Mouse (Mus musculus): ENCODE results near the gene Prex1. TPM values are rescaled to one million over a fixed set of nuclear protein-coding genes. Genes with fewer than 3 reads are reported as not detected.

Prex1 gene
- polyA plus RNA-seq, 1 experiment from 2014 or later = 20.9 TPM

DNA sequence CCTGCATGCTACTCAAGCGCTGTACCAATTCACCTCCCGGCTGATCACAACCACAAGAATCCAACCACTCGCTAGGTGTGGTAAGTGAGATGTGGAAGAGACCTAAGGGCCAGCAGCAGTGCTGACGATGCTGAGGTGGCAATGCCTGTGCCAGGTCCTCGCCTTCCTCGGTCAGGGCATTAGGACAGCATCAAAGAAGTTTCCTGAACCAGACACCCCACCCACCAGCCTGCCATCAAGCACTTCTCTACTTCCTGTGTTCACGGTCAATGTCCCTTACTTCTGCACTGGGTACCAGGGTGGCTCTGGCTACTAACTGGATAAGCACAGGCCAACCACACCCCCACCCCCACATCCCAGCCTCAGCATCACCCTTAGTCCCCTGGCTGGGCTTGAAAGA lies 91.0 kb downstream of the Prex1 start:
- WGBS = 87% methylated on average over 7 of the region's 7 CpGs
- Histone ChIP-seq H3K4me3 (ENCODE audit: low read depth, low read length) (no peak overlapping the region), H3K36me3 (ENCODE audit: control insufficient read depth, insufficient read depth, low read length) (no peaks in the 10 kb centered on the region; the same call in 1 of the 2 replicates), H3K4me1 (replicated peaks; ENCODE audit: control insufficient read depth, insufficient read depth, low read length) (peaks cover 8% of the 10 kb centered on the region; the same call in 1 of the 2 replicates), H3K9me3 (ENCODE audit: control insufficient read depth, low read length) (no peaks in the 10 kb centered on the region), H3K27ac (ENCODE audit: low read depth, low read length) (peak overlapping the region; percentile 43), H3K27me3 (ENCODE audit: control insufficient read depth, insufficient read depth, low read length) (no peaks in the 10 kb centered on the region), H3K4me2 (replicated peaks; ENCODE audit: low read depth, low read length) (no peak overlapping the region), H3K9ac (ENCODE audit: low read depth, low read length) (0 out of 2 replicates have a peak overlapping the region, but pooled peaks have one; percentile 11)
- DNase-seq (ENCODE audit: low spot score) = no peak
- no peak for ATAC-seq (ENCODE audit: low FRiP score)

DNA sequence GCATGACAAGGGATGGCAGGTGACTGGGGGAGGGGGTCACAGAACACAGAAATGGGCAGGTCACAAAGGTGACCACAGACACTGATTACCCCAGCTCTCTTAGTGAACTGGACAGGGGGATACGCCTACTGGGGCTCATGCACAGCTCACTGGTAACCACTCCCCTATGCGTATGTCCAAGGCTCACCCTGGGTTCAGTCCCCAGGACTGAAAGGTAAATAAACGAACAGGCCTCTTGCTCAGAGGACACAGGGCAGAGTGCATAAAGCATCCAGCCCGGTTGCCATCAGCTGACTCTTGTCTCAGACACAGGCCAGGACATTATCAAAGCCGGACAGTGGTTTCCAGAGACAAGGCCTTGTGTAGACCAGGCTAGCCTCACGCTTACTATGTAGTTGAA lies 91.6 kb downstream of the Prex1 start:
- H3K4me3 ChIP-seq (ENCODE audit: low read depth, low read length) = no peak overlapping the region
- no peak overlapping the region for H3K9ac ChIP-seq (ENCODE audit: low read depth, low read length)
- no peaks in the 10 kb centered on the region; the same call in 1 of the 2 replicates for H3K36me3 ChIP-seq (ENCODE audit: control insufficient read depth, insufficient read depth, low read length)
- H3K4me1 ChIP-seq (replicated peaks; ENCODE audit: control insufficient read depth, insufficient read depth, low read length) = peaks cover 8% of the 10 kb centered on the region; the same call in 1 of the 2 replicates
- no peak overlapping the region for H3K4me2 ChIP-seq (replicated peaks; ENCODE audit: low read depth, low read length)
- no peak overlapping the region for H3K27ac ChIP-seq (ENCODE audit: low read depth, low read length)
- WGBS = 73% methylated on average over 6 of the region's 6 CpGs
- H3K27me3 ChIP-seq (ENCODE audit: control insufficient read depth, insufficient read depth, low read length) = no peaks in the 10 kb centered on the region
- no peak for DNase-seq (ENCODE audit: low spot score)
- no peak for ATAC-seq (ENCODE audit: low FRiP score)
- H3K9me3 ChIP-seq (ENCODE audit: control insufficient read depth, low read length) = no peaks in the 10 kb centered on the region

DNA sequence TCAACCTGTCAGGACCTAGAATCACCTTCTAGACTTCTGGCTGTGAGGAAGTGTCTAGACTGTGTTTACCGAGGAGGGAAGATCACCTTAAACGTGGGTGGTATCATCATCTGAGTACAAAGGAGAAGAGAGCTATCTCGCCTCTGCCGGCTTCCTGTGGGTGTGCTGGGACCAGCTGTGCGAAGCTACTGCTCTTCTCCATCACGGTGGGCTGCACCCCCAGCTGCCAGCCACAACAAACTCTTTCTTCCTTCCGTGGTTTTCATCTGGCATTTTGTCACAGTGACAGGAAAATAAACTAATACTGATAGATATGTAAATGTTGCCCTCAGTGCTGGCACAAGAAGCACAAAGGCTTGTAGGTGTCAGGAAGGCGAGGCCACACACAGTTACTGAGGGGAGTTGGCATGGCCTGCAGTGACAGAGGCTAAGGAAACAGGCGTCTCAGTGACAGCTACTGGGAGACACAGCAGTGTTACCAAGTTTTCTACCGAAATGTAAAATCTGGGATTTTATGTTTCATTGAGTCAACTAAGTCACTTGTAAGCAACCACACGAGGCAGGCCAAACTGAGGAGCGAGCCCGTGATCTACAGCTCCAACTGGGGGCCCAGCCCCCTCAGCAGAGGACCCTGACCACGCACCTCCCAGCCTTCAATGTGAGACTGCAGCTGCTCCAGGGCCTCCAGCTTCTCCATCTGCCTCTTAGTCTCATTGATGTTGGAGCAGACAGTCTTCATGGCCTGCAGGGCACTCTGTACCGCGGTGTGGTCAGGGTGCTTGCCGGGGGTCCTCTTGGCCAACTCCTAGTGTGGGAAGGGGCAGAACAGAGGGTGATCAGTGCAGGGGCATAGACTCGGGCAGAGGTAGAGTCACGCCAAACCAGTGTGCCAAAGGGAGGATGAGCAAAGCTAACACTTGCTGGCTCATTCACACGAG lies 92.8 kb downstream of the Prex1 start:
- Histone ChIP-seq H3K4me3 (ENCODE audit: low read depth, low read length) (no peak overlapping the region), H3K4me1 (replicated peaks; ENCODE audit: control insufficient read depth, insufficient read depth, low read length) (peaks cover 8% of the 10 kb centered on the region; the same call in 1 of the 2 replicates), H3K4me2 (replicated peaks; ENCODE audit: low read depth, low read length) (no peak overlapping the region), H3K9ac (ENCODE audit: low read depth, low read length) (no peak overlapping the region), H3K36me3 (ENCODE audit: control insufficient read depth, insufficient read depth, low read length) (no peaks in the 10 kb centered on the region; the same call in 1 of the 2 replicates), H3K9me3 (ENCODE audit: control insufficient read depth, low read length) (no peaks in the 10 kb centered on the region), H3K27ac (ENCODE audit: low read depth, low read length) (no peak overlapping the region), H3K27me3 (ENCODE audit: control insufficient read depth, insufficient read depth, low read length) (no peaks in the 10 kb centered on the region)
- ATAC-seq (ENCODE audit: low FRiP score) = no peak
- 63% methylated on average over 20 of the region's 20 CpGs for WGBS
- no peak for DNase-seq (ENCODE audit: low spot score)

DNA sequence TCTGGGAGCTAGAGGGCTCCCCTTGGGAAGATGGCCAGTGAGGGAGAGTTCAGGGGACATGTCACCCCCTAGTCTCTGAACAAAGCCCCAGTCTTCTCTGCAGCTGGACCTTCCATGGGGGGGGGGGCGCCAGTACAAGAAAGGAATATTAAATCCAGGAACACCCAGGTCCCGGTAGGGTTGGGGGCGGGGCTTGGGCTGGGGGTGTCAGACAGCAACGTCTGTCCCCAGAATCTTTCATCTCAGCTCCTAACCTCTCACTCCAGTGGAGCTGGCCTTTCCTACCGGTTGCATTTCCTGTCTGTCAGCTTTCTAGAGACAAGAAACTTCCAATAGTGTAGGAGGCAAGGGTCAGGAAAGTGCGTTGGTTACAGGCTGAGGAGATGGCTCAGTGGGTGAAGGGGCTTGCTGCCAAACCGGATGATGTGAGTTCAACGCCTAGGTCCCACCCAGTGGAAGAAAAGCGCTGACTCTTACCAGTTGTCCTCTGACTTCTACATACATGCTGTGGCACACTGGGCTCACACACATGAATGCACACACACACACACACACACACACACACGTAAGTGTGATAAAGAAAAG lies 93.6 kb downstream of the Prex1 start:
- Histone ChIP-seq H3K4me2 (replicated peaks; ENCODE audit: low read depth, low read length) (no peak overlapping the region), H3K4me1 (replicated peaks; ENCODE audit: control insufficient read depth, insufficient read depth, low read length) (peaks cover 8% of the 10 kb centered on the region; the same call in 1 of the 2 replicates), H3K36me3 (ENCODE audit: control insufficient read depth, insufficient read depth, low read length) (no peaks in the 10 kb centered on the region; the same call in 1 of the 2 replicates), H3K27ac (ENCODE audit: low read depth, low read length) (no peak overlapping the region), H3K27me3 (ENCODE audit: control insufficient read depth, insufficient read depth, low read length) (no peaks in the 10 kb centered on the region), H3K9me3 (ENCODE audit: control insufficient read depth, low read length) (no peaks in the 10 kb centered on the region), H3K9ac (ENCODE audit: low read depth, low read length) (no peak overlapping the region), H3K4me3 (ENCODE audit: low read depth, low read length) (no peak overlapping the region)
- DNase-seq (ENCODE audit: low spot score) (no peak), ATAC-seq (ENCODE audit: low FRiP score) (no peak)
- WGBS = 74% methylated on average over 10 of the region's 10 CpGs

DNA sequence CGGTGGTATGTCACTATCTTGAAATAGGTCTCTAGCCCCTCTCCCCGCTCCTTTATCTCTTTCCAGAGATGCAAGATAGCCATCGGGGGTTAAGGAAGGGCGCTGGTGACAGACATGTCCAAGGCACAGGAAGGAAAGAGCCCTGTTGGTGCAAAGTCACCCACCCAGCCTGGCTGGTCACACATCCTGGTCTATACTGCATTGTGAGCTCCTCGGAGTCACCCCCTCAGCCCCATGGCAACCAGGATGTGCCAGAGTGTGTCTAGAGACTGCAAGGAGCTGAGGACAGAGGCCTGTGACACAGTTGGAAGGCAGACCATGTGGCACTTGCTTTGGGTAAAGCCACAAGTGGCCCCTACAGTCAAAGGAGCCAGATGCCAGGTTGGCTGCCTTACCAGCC lies 94.4 kb downstream of the Prex1 start:
- Histone ChIP-seq H3K4me3 (ENCODE audit: low read depth, low read length) (no peak overlapping the region), H3K36me3 (ENCODE audit: control insufficient read depth, insufficient read depth, low read length) (no peaks in the 10 kb centered on the region; the same call in 1 of the 2 replicates), H3K27me3 (ENCODE audit: control insufficient read depth, insufficient read depth, low read length) (no peaks in the 10 kb centered on the region), H3K4me2 (replicated peaks; ENCODE audit: low read depth, low read length) (no peak overlapping the region), H3K9me3 (ENCODE audit: control insufficient read depth, low read length) (no peaks in the 10 kb centered on the region), H3K4me1 (replicated peaks; ENCODE audit: control insufficient read depth, insufficient read depth, low read length) (peaks cover 8% of the 10 kb centered on the region; the same call in 1 of the 2 replicates), H3K9ac (ENCODE audit: low read depth, low read length) (no peak overlapping the region), H3K27ac (ENCODE audit: low read depth, low read length) (no peak overlapping the region)
- ATAC-seq (ENCODE audit: low FRiP score) (no peak), DNase-seq (ENCODE audit: low spot score) (no peak)
- WGBS = 97% methylated on average over 5 of the region's 5 CpGs

DNA sequence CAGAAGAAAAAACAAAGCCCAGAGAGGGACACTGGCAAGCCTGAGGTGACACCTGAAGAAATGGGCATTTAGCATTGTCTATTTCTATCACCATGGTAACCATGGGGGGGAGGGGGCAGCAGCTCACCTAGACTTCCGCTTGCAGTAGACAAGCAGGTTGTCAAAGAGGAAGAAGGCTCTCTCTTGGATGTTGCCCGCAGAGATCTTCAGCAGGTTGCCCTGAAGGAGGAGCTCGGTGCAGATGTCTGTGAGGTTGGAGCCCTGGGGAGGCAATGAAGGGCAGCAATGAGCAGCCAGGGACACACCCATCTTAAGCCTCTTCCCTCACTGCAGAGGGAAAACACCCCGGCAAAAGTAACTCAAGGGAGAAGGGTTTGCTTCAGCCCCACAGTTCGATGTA lies 95.9 kb downstream of the Prex1 start:
- DNase-seq (ENCODE audit: low spot score) (no peak), ATAC-seq (ENCODE audit: low FRiP score) (no peak)
- no peaks in the 10 kb centered on the region; the same call in 1 of the 2 replicates for H3K4me1 ChIP-seq (replicated peaks; ENCODE audit: control insufficient read depth, insufficient read depth, low read length)
- H3K4me2 ChIP-seq (replicated peaks; ENCODE audit: low read depth, low read length) = no peak overlapping the region
- no peak overlapping the region for H3K4me3 ChIP-seq (ENCODE audit: low read depth, low read length)
- no peak overlapping the region for H3K27ac ChIP-seq (ENCODE audit: low read depth, low read length)
- no peaks in the 10 kb centered on the region; the same call in 1 of the 2 replicates for H3K36me3 ChIP-seq (ENCODE audit: control insufficient read depth, insufficient read depth, low read length)
- H3K27me3 ChIP-seq (ENCODE audit: control insufficient read depth, insufficient read depth, low read length) = no peaks in the 10 kb centered on the region
- no peak overlapping the region for H3K9ac ChIP-seq (ENCODE audit: low read depth, low read length)
- 90% methylated on average over 5 of the region's 5 CpGs for WGBS
- no peaks in the 10 kb centered on the region for H3K9me3 ChIP-seq (ENCODE audit: control insufficient read depth, low read length)

DNA sequence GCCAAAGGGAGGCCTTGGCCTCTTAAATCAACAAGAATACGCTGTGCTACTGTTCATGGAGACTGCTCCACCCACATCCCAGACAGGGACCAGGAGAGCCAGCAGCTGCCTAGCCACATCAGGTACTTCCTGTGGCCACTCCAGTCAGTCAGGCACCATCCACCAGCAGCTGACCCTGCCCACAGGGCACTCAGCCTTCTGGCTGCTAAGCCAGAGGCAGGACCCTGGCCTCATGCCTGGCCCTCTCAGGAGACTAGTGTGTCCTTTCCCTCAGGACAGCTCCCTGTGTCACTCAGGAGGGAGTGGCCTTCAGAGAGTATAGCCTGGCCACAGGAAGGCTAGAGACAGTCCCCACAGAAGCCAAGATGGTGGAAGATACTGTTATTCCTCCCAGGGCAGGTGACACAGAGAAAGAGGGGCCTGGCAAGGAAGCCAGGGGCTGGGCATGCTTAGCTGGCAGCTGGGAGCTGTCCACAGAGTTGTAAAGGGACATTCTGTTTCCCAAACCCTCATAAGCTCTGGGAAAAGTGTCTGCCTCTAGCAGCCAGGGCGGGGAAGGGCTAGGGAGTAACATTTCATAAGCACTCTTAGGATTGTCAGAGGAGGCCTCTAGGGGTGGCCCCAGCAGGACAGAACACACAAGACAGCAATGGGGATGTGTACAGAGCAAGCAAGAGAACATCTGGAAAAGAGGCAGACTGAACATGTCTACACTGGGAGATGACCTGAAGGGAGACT lies 98.1 kb downstream of the Prex1 start:
- Histone ChIP-seq H3K27ac (ENCODE audit: low read depth, low read length) (no peak overlapping the region), H3K4me2 (replicated peaks; ENCODE audit: low read depth, low read length) (no peak overlapping the region), H3K27me3 (ENCODE audit: control insufficient read depth, insufficient read depth, low read length) (no peaks in the 10 kb centered on the region), H3K36me3 (ENCODE audit: control insufficient read depth, insufficient read depth, low read length) (no peaks in the 10 kb centered on the region; the same call in 1 of the 2 replicates), H3K9ac (ENCODE audit: low read depth, low read length) (no peak overlapping the region), H3K4me3 (ENCODE audit: low read depth, low read length) (no peak overlapping the region), H3K4me1 (replicated peaks; ENCODE audit: control insufficient read depth, insufficient read depth, low read length) (no peaks in the 10 kb centered on the region), H3K9me3 (ENCODE audit: control insufficient read depth, low read length) (no peaks in the 10 kb centered on the region)
- WGBS = 84% methylated on average over 2 of the region's 2 CpGs
- ATAC-seq (ENCODE audit: low FRiP score) (no peak), DNase-seq (ENCODE audit: low spot score) (no peak)

DNA sequence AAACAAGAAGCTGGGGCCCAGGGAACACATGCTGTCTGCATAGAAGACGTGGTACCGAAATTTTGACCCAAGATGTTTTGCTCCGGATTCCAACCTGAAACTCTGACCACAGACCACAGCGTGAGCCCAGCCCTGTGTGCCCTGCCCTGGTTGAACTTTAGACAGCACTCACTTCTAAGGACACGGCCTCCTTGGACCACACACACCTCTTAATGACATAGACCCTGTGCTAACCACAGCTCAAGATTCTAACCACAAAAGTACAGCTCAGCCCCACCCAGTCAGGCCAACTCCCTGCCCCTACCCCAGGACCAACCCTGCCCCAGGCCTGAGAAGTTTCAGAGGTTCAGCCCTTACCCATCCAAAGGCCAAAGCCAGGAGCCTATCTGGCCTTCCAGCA lies 103.4 kb downstream of the Prex1 start:
- H3K4me3 ChIP-seq (ENCODE audit: low read depth, low read length) = no peak overlapping the region
- WGBS = 83% methylated on average over 5 of the region's 5 CpGs
- H3K4me1 ChIP-seq (replicated peaks; ENCODE audit: control insufficient read depth, insufficient read depth, low read length) = 0 out of 2 replicates have a peak, but pooled peaks cover 2% of the 10 kb centered on the region
- no peak overlapping the region for H3K4me2 ChIP-seq (replicated peaks; ENCODE audit: low read depth, low read length)
- no peak overlapping the region for H3K9ac ChIP-seq (ENCODE audit: low read depth, low read length)
- H3K36me3 ChIP-seq (ENCODE audit: control insufficient read depth, insufficient read depth, low read length) = no peaks in the 10 kb centered on the region
- no peaks in the 10 kb centered on the region for H3K27me3 ChIP-seq (ENCODE audit: control insufficient read depth, insufficient read depth, low read length)
- no peaks in the 10 kb centered on the region for H3K9me3 ChIP-seq (ENCODE audit: control insufficient read depth, low read length)
- no peak overlapping the region for H3K27ac ChIP-seq (ENCODE audit: low read depth, low read length)
- ATAC-seq (ENCODE audit: low FRiP score) = no peak
- no peak for DNase-seq (ENCODE audit: low spot score)
